Mouse (Mus musculus): Measurements from ENCODE around the gene 1810043G02Rik. TPM values are rescaled to one million over a fixed set of nuclear protein-coding genes. Genes with fewer than 3 reads are reported as not detected.

The 1810043G02Rik gene
- polyA plus RNA-seq (2012; rRNA removed) = 104 and 111 TPM in 2 replicates

DNA sequence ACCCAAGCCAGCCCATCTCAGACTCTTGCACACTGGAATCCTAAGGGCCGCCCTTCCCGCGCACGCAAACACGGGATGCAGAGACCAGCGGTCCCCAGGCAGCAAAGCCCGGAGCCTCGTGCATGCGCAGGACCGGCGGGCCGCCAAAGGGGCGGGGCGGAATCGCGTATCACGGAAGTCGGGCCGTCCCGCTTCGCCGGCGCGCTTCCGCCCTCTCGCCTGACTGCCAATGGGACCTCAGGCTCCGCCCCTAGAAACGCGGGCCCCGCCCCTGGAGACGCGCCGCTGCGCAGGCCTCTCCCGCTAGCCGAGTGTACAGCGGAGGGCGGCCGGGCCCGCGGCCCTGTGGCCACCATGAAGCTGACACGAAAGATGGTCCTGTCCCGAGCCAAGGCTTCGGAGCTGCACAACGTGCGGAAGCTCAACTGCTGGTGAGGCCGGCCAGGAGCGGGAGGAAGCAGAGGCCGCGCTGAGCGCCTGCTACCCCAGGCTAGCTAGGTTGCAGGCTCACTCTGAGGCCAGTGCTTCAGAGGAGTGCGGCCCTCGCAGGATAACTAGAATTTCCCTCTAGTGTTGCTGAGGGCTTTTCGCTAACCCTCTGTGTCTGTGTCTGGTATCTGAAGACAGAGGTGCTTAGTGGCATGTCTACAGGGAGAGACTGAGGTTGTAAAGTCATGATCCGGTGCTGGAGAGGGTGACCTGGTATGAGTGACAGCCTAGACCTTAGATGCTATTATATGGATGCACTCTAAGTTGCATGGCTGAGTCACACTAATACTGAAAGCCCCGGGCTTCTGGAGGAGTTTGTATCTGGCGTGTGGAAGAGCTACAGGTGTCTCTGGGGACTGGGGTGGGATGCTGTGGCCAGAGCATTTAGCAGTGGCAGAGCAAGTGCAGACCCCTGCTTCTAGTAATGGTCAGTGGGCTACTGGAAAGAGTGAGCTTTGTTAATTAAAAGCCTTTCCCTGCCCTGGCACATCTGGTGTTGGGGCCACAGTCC, at the start of gene 1810043G02Rik:
Gene 1810043G02Rik (plus strand): TSS at position 174 of the 1,000 bp plus-strand sequence.

DNA sequence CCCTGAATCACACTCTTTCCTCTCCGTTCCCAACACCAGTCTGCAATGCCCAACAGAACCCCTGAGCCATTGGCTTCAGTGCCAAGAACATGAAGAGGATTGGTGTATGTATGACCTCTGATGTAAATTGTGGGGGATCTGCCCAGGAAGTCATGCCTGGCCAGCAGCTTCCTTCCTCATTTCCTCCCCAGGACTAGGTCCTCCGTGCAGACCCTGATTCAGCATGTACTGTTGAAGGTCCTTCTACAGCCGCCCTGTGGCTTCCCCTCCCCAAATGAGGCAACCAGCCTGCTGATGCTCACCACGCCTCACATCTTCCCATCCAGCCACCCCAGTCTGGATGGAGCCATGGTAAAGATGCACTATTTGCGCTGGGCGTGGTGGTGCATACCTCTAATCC, 7.8 kb upstream of the 1810043G02Rik start, which contains the start of gene Trpm2:
Gene Trpm2 (minus strand): TSS at position 83 of the 400 bp plus-strand sequence.

DNA sequence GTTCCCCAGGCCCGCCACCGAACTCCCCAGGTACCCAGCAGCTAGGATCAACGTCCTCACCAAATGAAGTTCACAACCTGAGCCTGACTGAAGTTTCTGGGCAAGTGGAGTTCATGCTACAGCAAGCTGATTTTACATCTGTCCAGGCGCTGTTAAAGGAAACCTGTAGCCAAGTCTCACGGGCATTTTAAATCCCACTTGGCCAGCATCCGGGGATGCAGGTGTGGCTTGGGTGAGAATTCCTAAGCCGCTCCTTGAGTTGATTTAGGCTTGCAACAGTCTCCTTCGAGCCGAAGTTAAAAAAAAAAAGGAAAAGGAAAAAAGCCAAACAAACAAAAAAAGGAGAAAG, 31.6 kb downstream of the 1810043G02Rik start, which contains the start of gene Pfkl:
Gene Pfkl (minus strand): TSS at position 139 of the 349 bp plus-strand sequence.

Other genes with a start within 250 kb of the 1810043G02Rik start
- gene Gm18596, start 235.9 kb upstream of the 1810043G02Rik start, polyA plus RNA-seq (2012; rRNA removed) = not detected in 2 replicates
- gene Gm9736, start 227.2 kb upstream of the 1810043G02Rik start, polyA plus RNA-seq (2012; rRNA removed) = not detected in 2 replicates
- gene Gm3233, start 218.8 kb upstream of the 1810043G02Rik start, polyA plus RNA-seq (2012; rRNA removed) = not detected in 2 replicates
- not detected in 2 replicates for gene Gm3238, start 207.2 kb upstream of the 1810043G02Rik start, polyA plus RNA-seq (2012; rRNA removed)
- not detected in 2 replicates for gene Gm7138, start 201.6 kb upstream of the 1810043G02Rik start, polyA plus RNA-seq (2012; rRNA removed)
- gene Gm3250, start 196.0 kb upstream of the 1810043G02Rik start, polyA plus RNA-seq (2012; rRNA removed) = not detected in 2 replicates
- not detected in 2 replicates for gene Gm7137, start 190.3 kb upstream of the 1810043G02Rik start, polyA plus RNA-seq (2012; rRNA removed)
- not detected in 2 replicates for gene Gm9639, start 183.4 kb upstream of the 1810043G02Rik start, polyA plus RNA-seq (2012; rRNA removed)
- not detected in 2 replicates for gene Gm19668, start 179.4 kb upstream of the 1810043G02Rik start, polyA plus RNA-seq (2012; rRNA removed)
- not detected in 2 replicates for gene Gm9507, start 166.7 kb upstream of the 1810043G02Rik start, polyA plus RNA-seq (2012; rRNA removed)
- 0.33 TPM in 1 of 2 replicates, not detected in the other for gene Gm2696, start 163.8 kb upstream of the 1810043G02Rik start, polyA plus RNA-seq (2012; rRNA removed)
- not detected in 2 replicates for gene Krtap10-4, start 151.4 kb upstream of the 1810043G02Rik start, polyA plus RNA-seq (2012; rRNA removed)
- gene Krtap10-10, start 142.6 kb upstream of the 1810043G02Rik start, polyA plus RNA-seq (2012; rRNA removed) = not detected in 2 replicates
- gene Gm36176, start 131.7 kb upstream of the 1810043G02Rik start, polyA plus RNA-seq (2012; rRNA removed) = not detected in 2 replicates
- not detected in 2 replicates for gene Gm10318, start 125.7 kb upstream of the 1810043G02Rik start, polyA plus RNA-seq (2012; rRNA removed)
- gene Gm3285, start 116.5 kb upstream of the 1810043G02Rik start, polyA plus RNA-seq (2012; rRNA removed) = not detected in 2 replicates
- gene Lrrc3, start 76.0 kb upstream of the 1810043G02Rik start, polyA plus RNA-seq (2012; rRNA removed) = 3.4 and 3.8 TPM in 2 replicates
- gene Trpm2, start 8.0 kb upstream of the 1810043G02Rik start, polyA plus RNA-seq (2012; rRNA removed) = 1.5 and 1.6 TPM in 2 replicates
- gene Pfkl, start 31.6 kb downstream of the 1810043G02Rik start, polyA plus RNA-seq (2012; rRNA removed) = 168 and 197 TPM in 2 replicates
- 2.7 and 3.3 TPM in 2 replicates for gene Dnmt3l, start 63.4 kb downstream of the 1810043G02Rik start, polyA plus RNA-seq (2012; rRNA removed)
- 3.6 TPM in 2 replicates for gene Aire, start 65.1 kb downstream of the 1810043G02Rik start, polyA plus RNA-seq (2012; rRNA removed)
- 29.7 and 41.0 TPM in 2 replicates for gene Icosl, start 90.8 kb downstream of the 1810043G02Rik start, polyA plus RNA-seq (2012; rRNA removed)
- gene D10Jhu81e, start 191.3 kb downstream of the 1810043G02Rik start, polyA plus RNA-seq (2012; rRNA removed) = 190 and 196 TPM in 2 replicates
- gene Pwp2, start 206.6 kb downstream of the 1810043G02Rik start, polyA plus RNA-seq (2012; rRNA removed) = 16.8 and 17.9 TPM in 2 replicates